Mouse (Mus musculus) embryo, embryonic 11 days (tissue): Measurements from ENCODE around the gene Ptprh.
A peak's percentile ranks its signal among the peaks of the same experiment; 100 is the strongest.
"Not testable (repeated sequence)": the region's sequence is repeated elsewhere in the genome, so short reads cannot be mapped to it uniquely, and the experiment has no call there.

Experiments used
- DNase-seq: peaks from one replicate; pipeline ENCODE4 v3.0.0-alpha.2; 2015

Gene Ptprh

GRCm38 (mm10) chr7:4597046-4597445 lies 6.8 kb downstream of the Ptprh start:
- DNase-seq = not testable (repeated sequence)

- not testable (repeated sequence) for DNase-seq
Observed at GRCm38 (mm10) chr7:4581481-4581880, 22.4 kb downstream of the Ptprh start.

- not testable (repeated sequence) for DNase-seq
Observed at GRCm38 (mm10) chr7:4572361-4572760, 31.5 kb downstream of the Ptprh start.

GRCm38 (mm10) chr7:4562660-4563059 lies 41.2 kb downstream of the Ptprh start:
- no peak for DNase-seq

GRCm38 (mm10) chr7:4557167-4557560 lies 46.7 kb downstream of the Ptprh start:
- no peak for DNase-seq

- DNase-seq = peak; percentile 88
Observed at GRCm38 (mm10) chr7:4556256-4557166, 47.3 kb downstream of the Ptprh start.

- peak; percentile 65 for DNase-seq
Observed at GRCm38 (mm10) chr7:4547221-4547641, 56.6 kb downstream of the Ptprh start, which contains the start of gene Syt5. Gene Syt5, minus strand, starts transcription at chr7:4547541.

GRCm38 (mm10) chr7:4546591-4547131 lies 57.2 kb downstream of the Ptprh start:
- DNase-seq = peak; percentile 90

GRCm38 (mm10) chr7:4546050-4546449 lies 57.8 kb downstream of the Ptprh start:
- no peak for DNase-seq

GRCm38 (mm10) chr7:4542013-4542412 lies 61.8 kb downstream of the Ptprh start:
- no peak for DNase-seq

- no peak for DNase-seq
Observed at GRCm38 (mm10) chr7:4541344-4541743, 62.5 kb downstream of the Ptprh start.

GRCm38 (mm10) chr7:4539019-4539418 lies 64.8 kb downstream of the Ptprh start:
- DNase-seq = no peak

GRCm38 (mm10) chr7:4537181-4537580 lies 66.7 kb downstream of the Ptprh start:
- DNase-seq = no peak

- DNase-seq = no peak
Observed at GRCm38 (mm10) chr7:4536369-4536768, 67.5 kb downstream of the Ptprh start.

GRCm38 (mm10) chr7:4532005-4532729 lies 71.7 kb downstream of the Ptprh start, which contains the start of gene Dnaaf3:
Gene Dnaaf3, minus strand, starts transcription at chr7:4532453.
- peak; percentile 93 for DNase-seq

- not testable (repeated sequence) for DNase-seq
Observed at GRCm38 (mm10) chr7:4530166-4530565, 73.7 kb downstream of the Ptprh start.

- DNase-seq = no peak
Observed at GRCm38 (mm10) chr7:4527302-4527689, 76.5 kb downstream of the Ptprh start.

GRCm38 (mm10) chr7:4526341-4527301 lies 77.2 kb downstream of the Ptprh start:
- DNase-seq = peak; percentile 95

- DNase-seq = peak; percentile 79
Observed at GRCm38 (mm10) chr7:4524212-4524922, 79.5 kb downstream of the Ptprh start, which contains the start of gene Tnni3. Gene Tnni3, minus strand, starts transcription at chr7:4524229.

- no peak for DNase-seq
Observed at GRCm38 (mm10) chr7:4523205-4524130, 80.4 kb downstream of the Ptprh start.
